Mouse (Mus musculus) liver, postnatal 0 days (tissue): Measurements from ENCODE around the gene Syp.

ENCODE experiments used
- CTCF ChIP-seq: sonication (generic); IDR thresholded peaks from 2 replicates; pipeline ENCODE4 v1.5.1; 2016; ENCODE audit warnings: antibody characterized with exemption, low read depth
- EP300 ChIP-seq: IDR thresholded peaks from 2 replicates; pipeline ENCODE4 v1.6.1; 2016; ENCODE audit warnings: antibody characterized with exemption, low read depth, mild to moderate bottlenecking

GRCm38 (mm10) chrX:7679405-7680056 is 41.3 kb downstream of the Syp start:
- TF ChIP-seq CTCF (peak; percentile 87), EP300 (no peak)
